Mouse (Mus musculus): ENCODE data around the gene Fam217b.

The Fam217b gene

GRCm38 (mm10) chr2:178437311-178437710 is 23.0 kb downstream of the Fam217b start:
- no peak for DNase-seq (ENCODE audit: low read depth)

DNA sequence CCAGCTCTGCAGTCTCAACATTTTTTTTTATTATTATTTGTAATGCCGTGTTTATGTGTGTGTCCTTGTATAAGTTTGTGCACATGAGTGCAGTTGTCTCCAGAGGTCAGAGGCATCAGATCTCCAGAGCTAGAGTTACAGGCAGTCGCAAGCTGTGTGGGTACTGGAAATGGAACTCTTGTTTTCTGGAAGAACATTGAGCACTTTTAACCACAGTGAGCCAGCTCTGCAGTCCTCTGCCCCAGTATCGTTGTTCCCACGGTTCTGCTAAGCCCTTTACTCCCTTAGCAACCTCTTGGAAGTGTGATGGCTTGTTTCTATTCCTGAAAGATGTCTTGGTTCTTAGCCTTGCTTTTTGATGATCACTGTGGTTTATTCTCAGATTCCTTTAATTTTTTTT is 35.1 kb downstream of the Fam217b start:
- no peak for DNase-seq (ENCODE audit: low read depth)

DNA sequence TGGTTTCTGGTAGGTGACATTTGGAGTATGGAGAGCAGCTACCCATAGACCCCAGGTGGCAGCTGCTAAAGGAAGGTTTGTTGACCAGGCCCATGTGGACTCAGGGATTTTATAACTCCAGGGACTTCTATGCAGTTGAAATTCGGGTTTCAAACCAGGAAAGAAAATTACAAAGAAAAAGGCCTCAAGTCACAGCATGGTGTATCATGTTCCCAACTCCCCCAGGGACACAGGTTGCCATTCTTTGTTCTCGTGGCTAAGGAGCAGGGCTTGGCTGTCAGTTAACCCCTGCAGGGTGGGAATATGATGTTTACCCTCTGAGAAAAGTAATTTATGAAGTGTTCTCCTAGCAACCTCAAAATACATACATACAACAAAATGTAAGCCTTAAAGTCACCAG is 35.9 kb downstream of the Fam217b start:
- DNase-seq (ENCODE audit: low read depth) = no peak

- DNase-seq (ENCODE audit: low read depth) = no peak
Measured at GRCm38 (mm10) chr2:178450961-178451360, 36.6 kb downstream of the Fam217b start.

DNA sequence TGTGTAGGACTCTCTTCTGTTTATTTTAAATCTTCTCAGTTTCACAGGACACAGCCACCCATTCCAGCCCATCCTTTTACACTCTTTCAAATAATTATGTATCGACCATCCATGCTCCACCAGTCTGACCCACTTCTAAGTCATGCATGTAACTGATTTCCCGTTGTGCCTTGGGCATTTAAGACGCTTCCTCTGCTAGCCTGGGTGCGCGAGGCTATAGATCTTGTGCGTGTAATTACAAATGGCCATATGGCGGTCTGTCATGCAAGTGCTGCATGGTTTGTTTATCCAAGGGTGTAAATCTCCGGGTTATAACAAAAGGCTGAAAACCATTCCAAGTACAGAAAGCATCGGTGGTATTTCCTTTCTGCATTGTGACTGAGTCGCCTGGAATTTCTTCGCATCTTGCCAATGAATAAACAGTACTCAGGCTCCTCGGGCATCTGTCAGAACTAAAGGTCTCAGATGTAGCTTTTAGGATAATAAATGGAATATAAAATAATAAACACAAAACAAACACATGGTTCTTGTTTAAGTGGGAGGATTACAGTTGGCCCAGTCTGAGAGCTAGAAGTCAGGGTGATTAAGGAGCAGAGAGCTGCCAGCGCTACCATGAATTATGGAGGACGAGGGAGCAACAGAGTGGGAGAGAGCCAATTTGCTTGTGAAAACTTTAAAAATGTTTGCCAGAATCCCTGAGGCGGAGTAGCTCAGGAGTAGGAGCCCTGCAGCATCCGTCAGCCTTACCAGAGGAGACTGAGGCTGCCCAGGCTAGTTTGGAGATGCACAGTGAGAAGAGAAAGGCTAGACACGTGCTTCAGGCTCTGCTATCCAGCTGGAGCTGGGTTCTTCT is 40.6 kb downstream of the Fam217b start:
- no peak for DNase-seq (ENCODE audit: low read depth)

DNA sequence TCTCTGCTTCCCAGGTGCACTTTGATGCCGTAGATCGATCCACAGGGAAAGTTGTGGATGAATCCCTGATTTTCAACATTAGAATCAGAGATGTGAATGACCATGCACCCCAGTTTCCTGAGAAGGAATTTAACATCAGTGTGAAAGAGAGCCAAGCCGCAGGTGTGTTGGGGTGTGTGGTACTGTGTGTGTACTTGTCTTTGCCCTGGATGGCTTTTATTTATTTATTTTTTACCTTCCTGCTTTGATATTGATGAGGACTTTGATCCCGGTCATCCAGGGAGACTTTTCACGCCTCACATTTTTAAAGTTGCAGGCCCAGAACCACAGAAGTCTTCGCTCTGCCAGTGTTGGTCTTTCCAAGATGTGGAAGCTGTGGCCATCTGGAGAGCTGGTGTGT is 43.1 kb downstream of the Fam217b start:
- DNase-seq (ENCODE audit: low read depth) = no peak

GRCm38 (mm10) chr2:178460353-178460752 is 46.0 kb downstream of the Fam217b start:
- no peak for DNase-seq (ENCODE audit: low read depth)

DNA sequence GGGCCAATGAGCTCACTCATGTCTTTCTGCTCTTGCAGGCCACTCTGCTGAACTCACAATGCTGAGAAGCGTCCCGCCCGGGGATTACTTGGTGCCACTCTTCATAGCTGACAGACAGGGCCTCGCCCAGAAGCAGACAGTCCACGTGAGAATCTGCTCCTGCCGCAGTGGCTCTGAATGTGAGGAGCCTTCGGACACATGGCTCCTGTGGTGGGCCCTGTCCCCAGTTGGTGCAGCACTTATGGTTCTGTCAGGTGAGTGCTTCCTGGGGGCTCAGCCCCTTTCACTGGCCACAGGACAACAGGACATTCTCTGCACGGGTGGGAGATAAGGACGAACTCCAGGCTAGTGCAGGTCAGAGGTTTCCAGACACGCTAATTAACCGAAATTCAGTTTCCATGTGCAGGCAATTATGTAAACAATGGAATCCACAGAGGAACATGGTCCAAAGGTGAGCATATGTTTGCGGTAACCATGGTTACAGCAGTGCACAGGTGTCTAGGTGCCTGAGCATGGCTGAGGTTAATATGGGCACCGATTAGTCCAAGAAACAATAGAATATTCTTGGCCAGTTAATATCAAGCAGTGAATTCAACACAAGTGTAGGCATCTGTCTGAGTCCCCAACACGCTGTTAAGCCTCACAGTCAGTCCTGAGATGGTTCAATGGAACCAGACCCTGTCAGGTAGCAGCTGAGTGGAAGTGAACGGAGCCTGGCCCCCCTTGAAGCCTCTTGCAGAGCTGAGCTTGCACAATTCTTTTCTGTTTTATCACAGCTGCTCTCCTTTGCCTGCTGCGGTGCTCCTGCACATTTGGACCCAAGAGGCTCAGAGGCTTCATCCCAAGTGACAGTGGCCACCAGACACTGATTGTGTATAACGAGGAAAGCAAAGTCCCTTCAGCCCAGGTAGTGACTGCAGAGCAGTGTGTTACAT is 57.5 kb downstream of the Fam217b start:
- DNase-seq (ENCODE audit: low read depth) = no peak

DNA sequence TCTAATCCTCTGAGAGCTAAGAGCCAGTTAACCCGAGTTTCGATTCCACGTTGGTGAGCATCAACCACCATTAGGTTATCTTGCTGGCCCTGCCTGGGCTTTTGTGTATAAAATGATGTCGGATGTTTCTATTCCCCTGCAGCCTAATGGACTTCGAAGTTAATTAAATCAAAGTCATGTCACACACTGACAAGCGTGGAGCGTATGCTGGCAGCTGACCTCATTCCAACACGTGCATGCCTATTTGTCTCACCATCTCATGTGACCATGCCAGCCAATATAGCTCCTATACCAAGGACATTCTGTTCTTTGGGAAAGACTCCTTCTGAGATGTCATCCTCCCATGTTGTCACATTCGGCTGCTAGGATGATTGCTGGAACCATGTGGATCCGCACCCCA is 59.6 kb downstream of the Fam217b start:
- no peak for DNase-seq (ENCODE audit: low read depth)

Data from 416B (cell line).